Mouse (Mus musculus) layer of hippocampus, adult 8-10 months (tissue): ENCODE measurements around the gene Spg7. TPM values are rescaled to one million over a fixed set of nuclear protein-coding genes. Genes with fewer than 3 reads are reported as not detected.

Experiments
- DNase-seq, 2 experiments: peaks; one replicate each; pipeline ENCODE4 v3.0.0; 2022; ENCODE audit warnings: low spot score in 2 of 2
- microRNA-seq, 2 experiments: library from miRNA; unstranded; fragments of <30 nt; microRNA quantifications; one replicate each; pipeline ENCODE4 v1.2.0; 2022
- total RNA-seq, 4 experiments: library from RNA; stranded (reverse); gene quantifications; 2 replicates each; pipeline ENCODE4 v1.2.4; 2022

Gene Spg7
- total RNA-seq, 4 experiments from 2014 or later: 51.8 to 64.2 (median 60.9) TPM

GRCm38 (mm10) chr8:123126193-123126816 is 63.6 kb downstream of the Spg7 start:
- no peak for DNase-seq

- DNase-seq: no peak
These were observed 68.3 kb downstream of the Spg7 start for GRCm38 (mm10) chr8:123131041-123131440.

- DNase-seq: no peak
These were observed 70.2 kb downstream of the Spg7 start for GRCm38 (mm10) chr8:123132953-123133352.

GRCm38 (mm10) chr8:123134149-123134713 is 71.5 kb downstream of the Spg7 start:
- no peak for DNase-seq

- DNase-seq: peak in 1 of 2 experiments; percentile 49
These were observed 72.7 kb downstream of the Spg7 start for GRCm38 (mm10) chr8:123135406-123135805.

- DNase-seq: no peak
These were observed 73.1 kb downstream of the Spg7 start for GRCm38 (mm10) chr8:123135806-123136205.

- DNase-seq: no peak
These were observed 73.5 kb downstream of the Spg7 start for GRCm38 (mm10) chr8:123136287-123136686.

GRCm38 (mm10) chr8:123137645-123138077 is 74.9 kb downstream of the Spg7 start:
- peak; percentile 74 to 75 for DNase-seq

- no peak for DNase-seq
These were observed 76.0 kb downstream of the Spg7 start for GRCm38 (mm10) chr8:123138741-123139140.

GRCm38 (mm10) chr8:123141741-123142462 is 79.2 kb downstream of the Spg7 start:
- peak; percentile 74 for DNase-seq

GRCm38 (mm10) chr8:123145279-123145678 is 82.5 kb downstream of the Spg7 start:
- DNase-seq: no peak

GRCm38 (mm10) chr8:123146390-123146789 is 83.6 kb downstream of the Spg7 start:
- peak; percentile 48 to 68 for DNase-seq

Small RNA genes within 50 kb of the gene (microRNA-seq; reads per million reads assigned to microRNA genes)
- gene Mir7079 (0 reads per million in 2 experiments), gene Mir7080 (284 to 433 reads per million in 2 experiments)

Other genes starting within 250 kb of the Spg7 start
- gene Cdh15, start 215.0 kb upstream of the Spg7 start, total RNA-seq: 1 to 10 TPM; 1.0 to 1.3 (median 1.2) TPM
- gene Ankrd11, start 20.7 kb upstream of the Spg7 start, total RNA-seq: 100 to 1,000 TPM; 149 to 174 (median 162) TPM
- 100 to 1,000 TPM; 359 to 512 (median 443) TPM for gene Rpl13, start 39.4 kb downstream of the Spg7 start, total RNA-seq
- gene Cpne7, start 54.4 kb downstream of the Spg7 start, total RNA-seq: 100 to 1,000 TPM; 277 to 341 (median 303) TPM
- gene Sult5a1, start 95.4 kb downstream of the Spg7 start, total RNA-seq: 1 to 10 TPM; 1.7 to 3.1 (median 1.9) TPM
- gene Dpep1, start 123.3 kb downstream of the Spg7 start, total RNA-seq: under 1 TPM in 1 of 4 experiments, not detected in 3; 0.45 TPM
- gene Chmp1a, start 149.8 kb downstream of the Spg7 start, total RNA-seq: 100 to 1,000 TPM in 3 of 4 experiments, 10 to 100 TPM in 1; 95.9 to 131 (median 123) TPM
- 1 to 10 TPM; 5.5 to 9.7 (median 6.6) TPM for gene Spata33, start 149.9 kb downstream of the Spg7 start, total RNA-seq
- 100 to 1,000 TPM in 1 of 4 experiments, 10 to 100 TPM in 3; 84.5 to 112 (median 94.1) TPM for gene Cdk10, start 161.9 kb downstream of the Spg7 start, total RNA-seq
- gene Spata2l, start 173.3 kb downstream of the Spg7 start, total RNA-seq: 10 to 100 TPM; 55.1 to 69.3 (median 61.5) TPM
- gene Zfp276, start 191.3 kb downstream of the Spg7 start, total RNA-seq: 10 to 100 TPM; 21.0 to 27.4 (median 24.2) TPM
- gene Vps9d1, start 191.4 kb downstream of the Spg7 start, total RNA-seq: 10 to 100 TPM; 52.1 to 63.9 (median 58.9) TPM